Mouse (Mus musculus) forebrain, embryonic 14.5 days (tissue): ENCODE results near the gene Hk2. TPM values are rescaled to one million over a fixed set of nuclear protein-coding genes. Genes with fewer than 3 reads are reported as not detected.

Experiments used
- ATAC-seq: fragments of 200-750 bp; cut with Nextera tagmentation; 2 replicates; pipeline ENCODE4 v1.8.0; 2017; ENCODE audit warnings: mild to moderate bottlenecking, moderate library complexity
- DNase-seq: peaks from one replicate; pipeline ENCODE4 v3.0.0-alpha.2; 2015; ENCODE audit warnings: low spot score
- H3K27ac ChIP-seq: fragments of 300-500 bp; sonication (generic); 2 replicates; pipeline ENCODE4 v1.5.1; 2014; ENCODE audit warnings: low read depth, mild to moderate bottlenecking, control low read depth, low read length, moderate library complexity
- H3K27me3 ChIP-seq: fragments of 300-500 bp; sonication (generic); replicated peaks from 2 replicates; pipeline ENCODE4 v1.6.1; 2014; ENCODE audit warnings: low read length, control low read depth, mixed read lengths; ENCODE audit not compliant: control insufficient read depth, insufficient read depth
- H3K36me3 ChIP-seq: fragments of 300-500 bp; sonication (generic); 2 replicates; pipeline ENCODE4 v1.6.1; 2014; ENCODE audit warnings: low read length, control low read depth; ENCODE audit not compliant: control insufficient read depth, insufficient read depth
- H3K4me1 ChIP-seq: fragments of 300-500 bp; sonication (generic); 2 replicates; pipeline ENCODE4 v1.6.1; 2014; ENCODE audit warnings: antibody characterized with exemption, low read length, control low read depth; ENCODE audit not compliant: control insufficient read depth, insufficient read depth
- H3K4me2 ChIP-seq: fragments of 300-500 bp; sonication (generic); 2 replicates; pipeline ENCODE4 v1.6.1; 2014; ENCODE audit warnings: mild to moderate bottlenecking, control low read depth, low read length
- H3K4me3 ChIP-seq: fragments of 300-500 bp; sonication (generic); 2 replicates; pipeline ENCODE4 v1.5.1; 2014; ENCODE audit warnings: low read depth, low read length, control low read depth
- H3K9ac ChIP-seq: fragments of 300-500 bp; sonication (generic); 2 replicates; pipeline ENCODE4 v1.6.1; 2014; ENCODE audit warnings: mild to moderate bottlenecking, low read length, control low read depth, moderate library complexity
- H3K9me3 ChIP-seq: fragments of 300-500 bp; sonication (generic); replicated peaks from 2 replicates; pipeline ENCODE4 v1.6.1; 2016; ENCODE audit warnings: low read length, control low read depth, mixed read lengths; ENCODE audit not compliant: control insufficient read depth
- WGBS: fragments of 180-500 bp; shearing (Covaris S2); extraction: QIAGEN DNeasy Blood & Tissue Kit; methylation state at CpG from one replicate; pipeline ENCODE4 v1.1.7; 2014; 5-methylcytosine and 5-hydroxymethylcytosine counted together
- polyA plus RNA-seq: library from polyadenylated mRNA; unstranded; fragments of >200 nt; fragmentation: Nextera tagmentation; extraction: Ambion mirVana; gene quantifications from 2 replicates; pipeline ENCODE4 v1.2.1, GENCODE M21; 2014

The Hk2 gene
- polyA plus RNA-seq, 1 experiment from 2014 or later: 5.5 TPM

GRCm38 (mm10) chr6:82798202-82798737 is 24.0 kb upstream of the Hk2 start:
- Histone ChIP-seq H3K4me3 (no peak overlapping the region), H3K9ac (no peak overlapping the region), H3K27ac (no peak overlapping the region), H3K4me2 (no peak overlapping the region), H3K36me3 (no peaks in the 10 kb centered on the region), H3K9me3 (no peaks in the 10 kb centered on the region), H3K4me1 (no peaks in the 10 kb centered on the region), H3K27me3 (no peaks in the 10 kb centered on the region)
- no peak for DNase-seq
- ATAC-seq: no peak
- WGBS: 80% methylated on average over 3 of the region's 3 CpGs

DNA sequence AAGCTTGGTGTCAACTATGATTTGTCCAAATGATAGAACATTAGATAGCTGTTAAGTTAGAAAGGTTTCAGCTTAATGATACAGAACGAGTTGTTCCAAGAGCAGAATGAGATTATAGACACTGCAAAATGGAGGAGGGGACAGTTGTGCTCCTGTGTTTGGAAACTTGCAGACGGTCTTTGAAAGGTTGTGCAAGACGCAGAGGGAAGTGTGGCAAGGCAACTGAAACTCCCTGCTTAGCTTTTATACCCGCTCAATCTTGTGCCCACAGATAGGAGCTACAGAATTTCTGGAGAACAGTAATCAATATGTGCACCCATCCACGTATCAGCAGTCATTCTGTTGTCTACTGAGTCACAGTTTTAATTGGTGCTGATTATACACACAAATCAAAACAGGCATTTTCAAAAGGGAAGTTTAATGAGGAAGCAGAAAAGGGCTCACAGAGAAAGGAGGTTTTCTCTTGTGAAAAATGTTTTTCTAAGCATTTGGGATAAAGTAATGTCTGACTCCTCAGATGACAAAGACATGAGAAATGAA is 23.1 kb upstream of the Hk2 start:
- H3K9ac ChIP-seq: no peak overlapping the region
- no peaks in the 10 kb centered on the region for H3K27me3 ChIP-seq
- no peak overlapping the region for H3K4me2 ChIP-seq
- DNase-seq (no peak), ATAC-seq (no peak)
- no peaks in the 10 kb centered on the region for H3K4me1 ChIP-seq
- no peak overlapping the region for H3K27ac ChIP-seq
- H3K4me3 ChIP-seq: no peak overlapping the region
- no peaks in the 10 kb centered on the region for H3K36me3 ChIP-seq
- H3K9me3 ChIP-seq: no peaks in the 10 kb centered on the region
- WGBS: 29% methylated on average over 5 of the region's 5 CpGs

DNA sequence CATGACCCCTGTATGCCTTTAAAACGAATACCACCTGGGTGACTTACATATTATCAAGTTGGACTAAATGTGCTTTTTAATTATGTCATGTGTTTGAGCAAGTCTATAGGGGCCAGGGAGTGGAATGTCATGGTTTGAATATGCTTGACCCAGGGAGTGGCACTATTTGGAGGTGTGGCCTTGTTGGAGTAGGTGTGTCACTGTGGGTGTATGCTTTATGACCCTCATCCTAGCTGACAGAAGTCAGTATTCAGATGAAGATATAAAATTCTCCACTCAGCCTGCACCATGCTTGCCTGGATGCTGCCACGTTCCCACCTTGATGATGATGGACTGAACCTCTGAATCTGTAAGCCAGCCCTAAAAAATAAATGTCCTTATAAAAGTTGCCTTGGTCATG is 16.6 kb upstream of the Hk2 start:
- DNase-seq: no peak
- no peak overlapping the region for H3K9ac ChIP-seq

GRCm38 (mm10) chr6:82783906-82784305 is 9.7 kb upstream of the Hk2 start:
- no peak overlapping the region for H3K4me3 ChIP-seq
- DNase-seq: no peak
- H3K4me2 ChIP-seq: no peak overlapping the region
- no peaks in the 10 kb centered on the region for H3K27me3 ChIP-seq
- 61% methylated on average over 4 of the region's 4 CpGs for WGBS
- no peaks in the 10 kb centered on the region for H3K36me3 ChIP-seq
- no peaks in the 10 kb centered on the region for H3K9me3 ChIP-seq
- no peak overlapping the region for H3K27ac ChIP-seq
- ATAC-seq: no peak
- no peak overlapping the region for H3K9ac ChIP-seq
- H3K4me1 ChIP-seq: no peaks in the 10 kb centered on the region

More for the DNA sequence above, 16.6 kb upstream of the Hk2 start:
- H3K27ac ChIP-seq: no peak overlapping the region
- no peak overlapping the region for H3K4me2 ChIP-seq
- no peak overlapping the region for H3K4me3 ChIP-seq
- no peak for ATAC-seq
- no peaks in the 10 kb centered on the region for H3K27me3 ChIP-seq
- H3K36me3 ChIP-seq: no peaks in the 10 kb centered on the region
- no peaks in the 10 kb centered on the region for H3K4me1 ChIP-seq
- H3K9me3 ChIP-seq: no peaks in the 10 kb centered on the region
- 87% methylated on average over 2 of the region's 2 CpGs for WGBS

- 50% methylated on average over 8 of the region's 8 CpGs for WGBS
- H3K4me2 ChIP-seq: no peak overlapping the region
- H3K9me3 ChIP-seq: no peaks in the 10 kb centered on the region
- no peak overlapping the region for H3K4me3 ChIP-seq
- ATAC-seq (no peak), DNase-seq (no peak)
- no peaks in the 10 kb centered on the region for H3K27me3 ChIP-seq
- no peaks in the 10 kb centered on the region for H3K36me3 ChIP-seq
- H3K9ac ChIP-seq: no peak overlapping the region
- no peak overlapping the region for H3K27ac ChIP-seq
- H3K4me1 ChIP-seq: no peaks in the 10 kb centered on the region
Measured at GRCm38 (mm10) chr6:82780802-82781393, 6.6 kb upstream of the Hk2 start.

DNA sequence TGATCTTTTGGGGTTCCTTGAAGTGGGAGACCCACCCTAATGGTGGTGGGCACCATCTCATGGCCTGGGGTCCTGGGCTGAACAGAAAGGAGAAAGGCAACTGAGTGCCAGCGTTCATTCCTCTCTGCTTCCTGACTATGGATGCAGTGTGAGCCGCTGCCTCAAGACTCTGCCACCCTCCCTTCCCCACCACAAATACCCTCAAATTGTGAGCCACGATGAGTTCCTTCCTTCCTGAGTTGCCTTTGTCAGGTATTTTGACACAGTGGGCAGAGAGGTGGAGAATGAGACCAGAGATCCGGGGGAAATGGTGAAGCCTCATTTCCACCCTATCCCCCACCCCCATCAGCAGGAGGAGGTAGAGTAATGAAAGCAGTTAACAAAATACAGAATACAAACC is 6.1 kb upstream of the Hk2 start:
- Histone ChIP-seq H3K9me3 (no peaks in the 10 kb centered on the region), H3K27ac (no peak overlapping the region), H3K4me2 (no peak overlapping the region), H3K36me3 (no peaks in the 10 kb centered on the region), H3K4me3 (no peak overlapping the region), H3K9ac (no peak overlapping the region), H3K4me1 (no peaks in the 10 kb centered on the region), H3K27me3 (no peaks in the 10 kb centered on the region; the same call in 1 of the 2 replicates)
- 68% methylated on average over 4 of the region's 4 CpGs for WGBS
- DNase-seq (no peak), ATAC-seq (no peak)

DNA sequence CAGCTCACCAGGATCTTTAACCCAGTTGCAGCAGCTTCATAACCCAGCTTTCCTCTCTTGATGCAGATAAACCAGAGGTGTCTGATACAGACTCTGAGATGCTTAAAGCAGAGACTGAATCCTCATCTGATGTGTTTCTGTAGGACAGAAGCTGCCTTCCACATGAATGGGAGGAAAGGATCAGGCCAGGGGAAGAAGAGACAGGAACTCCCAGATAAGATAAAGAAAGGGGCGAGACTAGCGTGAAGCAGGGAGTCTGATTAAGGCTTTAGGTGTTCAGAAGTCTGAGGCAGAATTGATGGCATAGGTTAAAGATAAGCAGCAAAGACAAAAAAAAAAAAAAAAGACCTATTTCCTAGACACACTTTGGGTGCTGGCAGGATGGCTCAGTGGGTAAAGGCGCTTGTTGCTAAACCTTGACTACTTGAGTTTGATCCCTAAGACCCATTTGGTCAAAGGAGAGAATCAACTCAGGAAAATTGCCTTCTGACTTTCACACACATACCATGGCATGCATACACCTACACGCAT is 2.9 kb upstream of the Hk2 start:
- Histone ChIP-seq H3K9me3 (no peaks in the 10 kb centered on the region), H3K4me2 (no peak overlapping the region), H3K27ac (no peak overlapping the region), H3K4me3 (no peak overlapping the region), H3K4me1 (0 out of 2 replicates have a peak, but pooled peaks cover 5% of the 10 kb centered on the region), H3K9ac (no peak overlapping the region), H3K27me3 (no peaks in the 10 kb centered on the region; the same call in 1 of the 2 replicates), H3K36me3 (no peaks in the 10 kb centered on the region)
- ATAC-seq (no peak), DNase-seq (no peak)
- 94% methylated on average over 4 of the region's 4 CpGs for WGBS

DNA sequence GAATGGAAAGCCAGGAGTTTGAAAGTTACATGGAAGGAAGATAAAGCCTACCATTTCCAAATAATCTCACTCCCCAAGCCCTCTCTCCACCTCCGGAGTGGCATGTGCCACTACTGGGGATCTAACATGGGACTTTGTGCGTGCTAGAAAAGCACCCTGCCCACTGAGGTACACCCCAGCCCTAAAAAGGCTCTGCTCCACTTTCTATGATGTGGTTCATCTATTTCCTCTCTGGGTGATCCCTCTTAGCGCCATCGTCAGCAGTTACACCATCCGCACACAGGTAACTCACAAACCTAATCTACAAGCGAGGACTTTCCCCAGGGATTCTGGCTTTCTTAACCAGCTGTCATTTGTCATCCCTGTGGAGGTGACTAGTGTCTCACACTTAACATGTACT is 1.1 kb upstream of the Hk2 start:
- Histone ChIP-seq H3K4me1 (0 out of 2 replicates have a peak, but pooled peaks cover 5% of the 10 kb centered on the region), H3K9ac (no peak overlapping the region), H3K27ac (no peak overlapping the region), H3K4me2 (0 out of 2 replicates have a peak overlapping the region, but pooled peaks have one; percentile 97), H3K9me3 (no peaks in the 10 kb centered on the region), H3K36me3 (no peaks in the 10 kb centered on the region), H3K4me3 (no peak overlapping the region), H3K27me3 (no peaks in the 10 kb centered on the region; the same call in 1 of the 2 replicates)
- WGBS: 92% methylated on average over 6 of the region's 6 CpGs
- DNase-seq (no peak), ATAC-seq (no peak)
